Mouse (Mus musculus): ENCODE data around the gene Ids. TPM values are rescaled to one million over a fixed set of nuclear protein-coding genes. Genes with fewer than 3 reads are reported as not detected.

Ids gene
- polyA plus RNA-seq, 1 experiment from 2014 or later = 0.78 TPM

Other genes with a start within 250 kb of the Ids start
- 16.5 and 18.2 TPM in 2 replicates for gene 1110012L19Rik, start 20.8 kb upstream of the Ids start, polyA plus RNA-seq (2014; fragmentation: Nextera tagmentation; extraction: Ambion mirVana)
- gene Tmem185a, start 112.1 kb upstream of the Ids start, polyA plus RNA-seq (2014; fragmentation: Nextera tagmentation; extraction: Ambion mirVana) = 24.0 and 29.3 TPM in 2 replicates